Mouse (Mus musculus): ENCODE results near the gene Cryba2.

GRCm38 (mm10) chr1:74894966-74895365 is 2.0 kb upstream of the Cryba2 start:
- TF ChIP-seq CTCF (IDR thresholded peaks at IDR 0.05; ENCODE audit: borderline replicate concordance, insufficient read depth, low read depth, low read length) (peak; percentile 55; the same call in 1 of the 2 replicates), POLR2A (IDR thresholded peaks at IDR 0.05; ENCODE audit: borderline replicate concordance, insufficient read depth, low read length) (no peak)
